Mouse (Mus musculus) megakaryocyte-erythroid progenitor cell, adult 5-6 weeks (primary cell): Measurements from ENCODE around the gene Suclg2. TPM values are rescaled to one million over a fixed set of nuclear protein-coding genes. Genes with fewer than 3 reads are reported as not detected.
A peak's percentile ranks its signal among the peaks of the same experiment; 100 is the strongest.

ENCODE experiments used
- ATAC-seq: replicated peaks from 2 replicates; pipeline ENCODE4 v1.8.0; 2016; ENCODE audit warnings: mild to moderate bottlenecking, inconsistent platforms; ENCODE audit not compliant: severe bottlenecking, poor library complexity, low FRiP score, low TSS enrichment
- total RNA-seq, 2 experiments: library from RNA; stranded (forward) in 1 of 2; stranded (reverse) in 1 of 2; fragments of 200-1000, 215-1000 nt in 1 of 2; fragments of >200 nt in 1 of 2; fragmentation: Nextera tagmentation in 1 of 2; gene quantifications; 2 replicates each; pipeline ENCODE4 v1.2.3; 2014 to 2017

The Suclg2 gene
- total RNA-seq, 2 experiments from 2014 or later: 54.7 to 103 TPM

- ATAC-seq: no peak
These were observed 219.0 kb downstream of the Suclg2 start for GRCm38 (mm10) chr6:95499639-95500038.

- no peak for ATAC-seq
These were observed 226.2 kb downstream of the Suclg2 start for GRCm38 (mm10) chr6:95492216-95492956.

- ATAC-seq: no peak
These were observed 227.6 kb downstream of the Suclg2 start for GRCm38 (mm10) chr6:95491043-95491442.

- no peak for ATAC-seq
These were observed 232.8 kb downstream of the Suclg2 start for GRCm38 (mm10) chr6:95485791-95486190.

- ATAC-seq: peak; percentile 81
These were observed 234.3 kb downstream of the Suclg2 start for GRCm38 (mm10) chr6:95484183-95484818.

- no peak for ATAC-seq
These were observed 234.9 kb downstream of the Suclg2 start for GRCm38 (mm10) chr6:95483686-95484085.

- no peak for ATAC-seq
These were observed 235.5 kb downstream of the Suclg2 start for GRCm38 (mm10) chr6:95483127-95483526.

- no peak for ATAC-seq
These were observed 238.8 kb downstream of the Suclg2 start for GRCm38 (mm10) chr6:95479801-95480200.

GRCm38 (mm10) chr6:95469521-95469920 is 249.1 kb downstream of the Suclg2 start:
- ATAC-seq: no peak

- ATAC-seq: no peak
These were observed 253.3 kb downstream of the Suclg2 start for GRCm38 (mm10) chr6:95465322-95465721.

- no peak for ATAC-seq
These were observed 259.2 kb downstream of the Suclg2 start for GRCm38 (mm10) chr6:95459372-95459771.

GRCm38 (mm10) chr6:95446151-95446550 is 272.4 kb downstream of the Suclg2 start:
- no peak for ATAC-seq

GRCm38 (mm10) chr6:95445036-95445435 is 273.6 kb downstream of the Suclg2 start:
- no peak for ATAC-seq
